Mouse (Mus musculus) adrenal gland, adult (tissue): ENCODE results near the gene Lrrc51.
A peak's percentile ranks its signal among the peaks of the same experiment; 100 is the strongest.
"Not testable (repeated sequence)": the region's sequence is repeated elsewhere in the genome, so short reads cannot be mapped to it uniquely, and the experiment has no call there.

Experiments used
- DNase-seq, 2 experiments: peaks; one replicate each; pipeline ENCODE4 v3.0.0; 2022 to 2023; ENCODE audit warnings: low spot score in 1 of 2; ENCODE audit not compliant: inconsistent age in 2 of 2

Gene Lrrc51

GRCm38 (mm10) chr7:101939758-101940157 lies 6.1 kb upstream of the Lrrc51 start:
- DNase-seq = no peak

GRCm38 (mm10) chr7:101938348-101938747 lies 4.7 kb upstream of the Lrrc51 start:
- DNase-seq = no peak

- DNase-seq = no peak
Measured at GRCm38 (mm10) chr7:101937569-101937968, 3.9 kb upstream of the Lrrc51 start.

- no peak for DNase-seq
Measured at GRCm38 (mm10) chr7:101936996-101937395, 3.3 kb upstream of the Lrrc51 start.

GRCm38 (mm10) chr7:101935957-101936356 lies 2.3 kb upstream of the Lrrc51 start:
- DNase-seq = peak; percentile 42 to 68

- DNase-seq = no peak
Measured at GRCm38 (mm10) chr7:101933300-101933699, 395 bp downstream of the Lrrc51 start.

GRCm38 (mm10) chr7:101932551-101932950 lies 1.1 kb downstream of the Lrrc51 start:
- DNase-seq = no peak

GRCm38 (mm10) chr7:101928093-101928492 lies 5.6 kb downstream of the Lrrc51 start:
- DNase-seq = peak in 1 of 2 experiments; percentile 66

- DNase-seq = not testable (repeated sequence)
Measured at GRCm38 (mm10) chr7:101925892-101926291, 7.8 kb downstream of the Lrrc51 start.

GRCm38 (mm10) chr7:101918071-101918470 lies 15.6 kb downstream of the Lrrc51 start:
- DNase-seq = peak; percentile 46 to 89

- DNase-seq = no peak
Measured at GRCm38 (mm10) chr7:101911982-101912381, 21.7 kb downstream of the Lrrc51 start.

- no peak for DNase-seq
Measured at GRCm38 (mm10) chr7:101910138-101910537, 23.6 kb downstream of the Lrrc51 start.

GRCm38 (mm10) chr7:101908367-101908766 lies 25.3 kb downstream of the Lrrc51 start:
- no peak for DNase-seq

- peak in 1 of 2 experiments; percentile 66 for DNase-seq
Measured at GRCm38 (mm10) chr7:101906696-101907095, 27.0 kb downstream of the Lrrc51 start.

GRCm38 (mm10) chr7:101906287-101906681 lies 27.4 kb downstream of the Lrrc51 start, which contains the start of gene Tomt:
Gene Tomt, minus strand, starts transcription at chr7:101906359.
- no peak for DNase-seq

GRCm38 (mm10) chr7:101905561-101906286 lies 28.0 kb downstream of the Lrrc51 start, which contains the start of gene Lamtor1:
Gene Lamtor1, plus strand, starts transcription at chr7:101905904.
- peak; percentile 100 for DNase-seq

GRCm38 (mm10) chr7:101902846-101903245 lies 30.8 kb downstream of the Lrrc51 start:
- no peak for DNase-seq

- no peak for DNase-seq
Measured at GRCm38 (mm10) chr7:101901969-101902368, 31.7 kb downstream of the Lrrc51 start.

GRCm38 (mm10) chr7:101900331-101901097 lies 33.2 kb downstream of the Lrrc51 start:
- no peak for DNase-seq

GRCm38 (mm10) chr7:101896104-101897066 lies 37.3 kb downstream of the Lrrc51 start:
- peak; percentile 98 to 99 for DNase-seq

GRCm38 (mm10) chr7:101895695-101896094 lies 38.0 kb downstream of the Lrrc51 start:
- no peak for DNase-seq
